Mouse (Mus musculus) heart, adult 11 months (tissue): ENCODE measurements around the gene Rbmxl2.

ENCODE experiments used
- DNase-seq: peaks from one replicate; pipeline ENCODE4 v3.0.0; 2022

The Rbmxl2 gene

DNA sequence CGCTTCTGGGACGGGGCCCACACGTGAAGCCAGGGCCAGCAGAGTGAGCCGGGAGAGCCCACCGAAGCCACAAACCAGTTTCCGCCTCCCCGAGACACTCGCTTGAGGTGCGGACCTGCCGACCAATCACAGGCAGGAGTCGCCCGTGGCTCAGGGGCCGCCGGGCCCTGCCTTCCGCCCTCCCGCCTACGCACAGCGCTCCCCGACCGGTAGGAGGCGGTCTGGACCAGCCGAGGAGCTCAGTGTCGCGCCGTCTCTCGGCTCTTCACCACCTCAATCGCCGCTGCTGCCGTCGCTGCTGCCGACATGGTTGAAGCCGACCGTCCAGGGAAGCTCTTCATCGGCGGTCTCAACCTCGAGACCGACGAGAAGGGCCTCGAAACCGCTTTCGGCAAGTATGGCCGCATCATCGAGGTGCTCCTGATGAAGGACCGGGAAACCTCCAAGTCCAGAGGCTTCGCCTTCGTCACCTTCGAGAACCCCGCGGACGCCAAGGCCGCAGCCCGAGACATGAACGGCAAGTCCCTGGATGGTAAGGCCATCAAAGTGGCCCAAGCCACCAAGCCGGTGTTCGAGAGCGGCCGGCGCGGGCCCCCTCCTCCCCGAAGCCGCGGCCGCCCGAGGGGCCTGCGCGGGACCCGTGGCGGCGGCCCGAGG lies at the start of gene Rbmxl2:
Gene Rbmxl2 (plus strand): TSS at position 242 of the 657 bp plus-strand sequence.
- no peak for DNase-seq

DNA sequence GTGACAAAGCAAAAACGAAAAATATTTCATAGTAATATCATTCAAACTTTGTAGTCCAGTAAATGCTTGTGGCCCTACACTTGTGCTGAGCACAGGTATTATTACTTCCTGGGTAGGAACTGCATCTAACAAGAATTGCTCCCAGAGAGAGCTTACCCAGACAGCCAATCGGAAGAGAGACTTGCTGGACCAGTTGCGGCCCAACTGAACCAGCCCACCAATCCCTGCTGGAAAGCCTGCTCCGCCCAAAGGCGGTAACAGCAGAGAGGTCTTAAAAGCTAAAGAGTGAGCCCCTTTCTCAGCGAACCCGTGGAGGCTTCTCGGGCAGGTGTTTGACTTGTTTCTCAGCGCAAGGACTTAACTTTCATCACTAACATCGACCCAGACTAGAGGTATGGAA lies 42.6 kb upstream of the Rbmxl2 start, which contains the start of gene Nlrp14:
Gene Nlrp14 (plus strand): TSS at position 301 of the 400 bp plus-strand sequence.
- no peak for DNase-seq

DNA sequence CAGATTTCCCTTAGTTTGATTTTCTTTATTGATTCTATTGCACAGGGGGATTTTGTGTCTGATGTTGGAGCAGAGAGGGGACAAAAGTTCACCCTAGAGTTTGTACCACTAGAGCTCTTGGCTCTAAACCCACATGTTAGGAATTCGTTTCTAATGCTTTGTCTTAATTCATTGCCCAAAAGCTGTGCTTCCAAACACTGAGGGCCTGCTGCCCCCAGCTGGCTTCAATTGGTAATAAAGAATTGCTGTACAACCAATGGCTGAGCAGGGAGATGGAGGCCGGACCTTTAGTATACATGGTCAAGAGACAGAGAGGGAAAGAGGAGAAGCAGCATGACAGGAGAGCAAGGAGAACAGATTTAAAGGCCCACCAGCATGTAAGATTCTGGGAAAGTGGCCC lies 28.8 kb upstream of the Rbmxl2 start:
- DNase-seq, result no peak

DNA sequence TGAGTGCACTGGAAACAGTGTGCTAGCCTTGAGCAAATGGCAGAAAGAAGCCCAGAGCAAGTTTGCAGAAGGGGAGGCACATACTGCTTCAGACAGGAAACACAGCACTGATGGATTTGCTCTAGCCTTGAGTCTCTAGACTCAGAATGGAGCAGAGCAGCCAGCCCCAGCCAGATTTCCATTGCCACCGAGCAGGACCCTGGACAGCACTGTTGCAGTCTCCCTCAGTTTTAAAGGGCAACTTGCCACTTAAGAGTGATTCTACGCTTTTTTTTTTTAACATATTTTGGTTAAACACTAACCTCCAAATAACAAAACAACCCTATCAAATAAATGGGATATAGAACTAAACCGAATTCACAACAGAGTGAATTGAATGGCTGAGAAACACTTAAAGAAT lies 7.4 kb upstream of the Rbmxl2 start:
- DNase-seq, result no peak

DNA sequence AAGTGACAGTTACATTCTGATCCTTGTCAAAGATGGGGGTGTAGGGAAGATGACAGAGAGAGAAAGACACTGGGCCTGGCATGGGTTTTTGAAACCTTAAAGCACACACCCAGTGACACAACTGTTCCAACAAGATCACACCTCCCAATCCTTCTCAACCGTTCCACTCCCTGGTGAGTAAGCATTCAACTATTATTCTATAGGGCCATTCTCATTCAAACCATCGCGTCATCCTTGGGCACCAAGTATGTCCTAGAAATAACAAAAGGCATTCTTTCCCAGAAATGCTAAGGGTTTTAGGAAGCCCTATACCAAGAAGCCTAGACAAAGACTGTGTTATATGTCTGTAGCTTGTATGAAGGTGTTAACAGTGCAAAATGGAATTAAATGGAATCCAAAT lies 1.4 kb upstream of the Rbmxl2 start:
- no peak for DNase-seq

DNA sequence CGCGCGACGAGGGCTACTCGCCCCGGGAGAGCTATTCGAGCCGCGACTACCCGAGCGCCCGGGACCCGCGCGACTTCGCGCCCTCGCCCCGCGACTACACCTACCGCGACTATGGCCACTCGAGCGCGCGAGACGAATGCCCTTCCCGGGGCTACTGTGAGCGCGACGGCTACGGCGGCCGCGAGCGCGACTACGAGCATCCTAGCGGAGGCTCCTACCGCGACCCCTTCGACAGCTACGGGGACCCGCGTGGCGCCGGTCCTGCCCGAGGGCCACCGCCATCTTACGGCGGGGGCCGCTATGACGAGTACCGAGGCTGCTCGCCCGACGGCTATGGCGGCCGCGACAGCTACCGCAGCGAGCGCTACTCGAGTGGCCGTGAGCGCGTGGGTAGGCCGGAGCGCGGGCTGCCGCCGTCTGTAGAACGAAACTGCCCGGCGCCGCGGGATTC lies 906 bp downstream of the Rbmxl2 start:
- DNase-seq, result no peak

DNA sequence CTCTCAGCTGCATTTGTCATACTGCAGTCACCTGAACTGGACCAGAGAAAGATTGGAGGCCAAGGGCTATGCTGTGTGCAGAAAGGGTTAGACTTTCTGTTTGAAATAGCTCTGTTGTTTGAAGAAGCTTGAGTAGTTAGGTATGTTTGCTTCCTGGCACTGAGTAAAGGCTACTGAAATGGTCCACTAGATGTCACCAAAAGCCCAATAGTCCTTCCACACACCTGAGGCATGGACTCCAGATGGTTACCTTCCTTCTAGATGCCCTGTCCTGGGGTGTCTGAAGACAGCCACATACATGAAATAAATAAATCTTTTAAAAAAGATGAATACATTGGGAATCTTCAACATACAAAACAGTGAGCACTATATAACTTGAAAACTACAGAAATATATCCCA lies 6.5 kb downstream of the Rbmxl2 start:
- DNase-seq, result no peak

DNA sequence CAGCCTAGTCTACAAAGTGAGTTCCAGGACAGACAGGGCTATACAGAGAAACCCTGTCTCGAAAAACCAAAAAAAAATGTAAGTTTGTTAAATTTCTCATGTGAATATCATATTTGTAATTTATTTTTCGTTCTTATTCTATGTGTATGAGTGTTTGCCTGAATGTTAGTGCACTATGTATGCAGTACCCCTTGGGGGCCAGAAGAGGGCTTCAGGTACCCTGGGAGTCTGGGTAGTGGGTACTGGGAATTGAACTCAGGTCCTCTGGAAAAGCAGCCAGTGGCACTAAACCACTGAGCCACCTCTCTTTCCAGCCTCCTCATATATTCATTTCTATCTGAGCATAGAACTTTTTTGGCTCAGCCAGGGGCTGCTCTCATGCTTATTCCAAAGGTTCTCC lies 7.6 kb downstream of the Rbmxl2 start:
- DNase-seq, result no peak

DNA sequence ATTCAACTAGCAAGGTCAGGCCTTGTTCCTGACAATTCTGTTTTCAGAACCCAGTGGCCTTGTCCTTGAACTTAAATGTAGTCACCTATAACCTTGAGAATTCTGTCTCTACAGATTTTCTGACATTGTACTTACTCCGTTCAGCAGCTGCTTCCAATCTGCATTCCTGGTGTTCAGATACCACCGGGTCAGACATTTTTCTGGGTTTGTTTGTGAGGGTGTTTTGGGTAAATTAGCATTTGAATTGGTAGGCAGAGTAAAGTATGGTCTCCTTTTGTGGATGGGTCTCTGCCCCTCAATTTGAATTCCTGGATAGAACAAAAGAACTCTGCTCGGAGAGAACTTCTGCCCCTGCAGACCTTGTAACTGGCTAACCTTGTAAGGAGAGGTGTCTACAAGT lies 27.6 kb downstream of the Rbmxl2 start:
- no peak for DNase-seq

DNA sequence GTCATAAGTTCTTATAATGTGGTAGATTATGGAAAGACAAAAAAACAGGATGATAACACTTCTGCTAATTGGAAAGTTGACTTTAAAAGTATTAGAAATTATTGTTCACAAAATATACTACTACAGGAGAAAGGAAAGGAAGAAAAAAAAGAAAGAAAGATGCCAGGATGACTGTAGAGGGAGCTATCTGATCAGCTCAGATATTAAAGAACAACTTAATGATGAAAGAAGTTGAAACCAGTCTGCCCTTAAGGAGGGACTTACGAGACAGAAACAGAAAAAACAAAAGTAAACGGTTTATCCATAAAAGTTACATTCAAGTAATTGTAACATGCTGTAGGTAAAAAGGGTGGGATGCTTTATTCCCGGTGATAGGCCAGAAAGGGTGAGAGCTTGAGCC lies 28.3 kb downstream of the Rbmxl2 start:
- no peak for DNase-seq

DNA sequence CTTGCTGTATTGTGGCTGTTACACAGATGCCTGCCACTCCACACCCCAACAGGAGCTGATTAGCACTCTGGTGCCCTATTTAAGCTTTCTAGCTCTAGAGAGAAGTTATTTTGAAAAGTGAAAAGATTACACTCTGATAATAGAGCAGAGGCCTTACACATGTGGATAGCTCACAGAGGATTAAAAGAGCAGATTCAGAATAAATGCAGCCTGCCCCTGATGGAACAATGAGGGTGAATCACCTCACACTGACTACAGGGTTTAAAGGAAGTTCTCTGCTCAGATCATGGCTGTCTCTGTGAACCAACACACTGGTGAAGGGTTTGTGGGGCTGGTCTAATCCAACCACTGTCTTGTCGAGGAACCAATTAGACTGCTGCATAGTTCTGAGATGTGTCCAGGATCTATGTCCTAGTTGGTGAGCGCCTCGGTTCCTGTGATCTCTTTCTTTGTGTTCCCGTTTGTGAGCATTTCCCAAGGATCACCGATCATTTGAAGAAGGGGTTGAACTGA lies 32.2 kb downstream of the Rbmxl2 start:
- DNase-seq, result peak; percentile 67

DNA sequence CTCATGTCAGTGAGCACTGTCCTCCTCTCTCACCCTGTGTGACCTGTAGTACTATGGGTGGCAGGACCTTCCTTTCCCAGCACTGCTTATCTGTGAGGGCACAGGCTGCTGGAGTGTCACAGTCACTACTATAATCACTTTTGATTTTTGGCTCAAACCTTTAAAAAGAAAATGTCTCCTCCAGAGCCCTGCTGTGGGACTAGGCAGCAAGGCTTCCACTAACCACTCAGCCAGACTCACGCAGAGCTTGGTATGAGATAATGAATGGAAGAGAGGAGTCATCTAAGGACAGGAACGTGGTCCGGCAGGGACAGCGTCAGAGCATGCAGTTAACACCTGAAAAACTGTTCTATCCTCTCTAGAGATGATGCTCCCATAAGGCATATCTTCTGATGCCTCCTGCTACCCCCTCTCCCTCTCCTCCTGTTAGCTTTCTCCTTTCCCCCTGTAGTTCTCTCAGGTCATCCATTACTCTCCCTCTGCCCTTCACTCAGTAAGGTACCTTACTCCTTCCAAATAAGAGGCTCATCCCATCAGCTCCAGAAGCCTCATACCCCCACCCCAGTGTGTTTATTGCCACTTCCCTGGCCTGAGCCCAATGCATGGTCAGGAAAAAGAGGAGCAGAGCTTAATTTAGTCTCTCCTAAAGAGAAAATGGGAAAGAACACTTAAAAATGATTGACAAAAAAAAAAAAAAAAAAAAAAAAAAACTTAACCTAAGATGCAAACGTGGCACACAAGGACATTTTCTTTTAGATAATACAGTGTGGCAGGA lies 41.2 kb downstream of the Rbmxl2 start:
- peak; percentile 73 for DNase-seq

DNA sequence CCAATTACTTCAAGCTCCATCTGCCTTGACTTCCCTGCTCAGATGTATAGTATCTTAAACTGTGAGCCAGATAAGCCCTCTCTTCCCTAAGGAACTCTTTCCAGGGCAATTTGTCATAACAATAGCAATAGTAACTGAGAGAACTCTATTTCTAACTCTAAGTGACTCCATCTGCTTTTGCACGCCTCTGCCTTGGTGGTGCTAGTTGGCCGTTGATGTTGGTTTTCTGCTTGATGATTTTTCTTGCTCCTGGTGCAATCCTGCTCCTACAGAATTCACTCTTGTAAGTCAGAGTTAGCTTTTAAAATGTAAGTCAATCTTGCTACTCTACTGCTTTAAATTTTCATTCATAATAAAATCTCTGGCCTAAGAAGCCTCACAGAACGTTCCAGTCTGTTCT lies 44.1 kb downstream of the Rbmxl2 start:
- DNase-seq, result no peak

DNA sequence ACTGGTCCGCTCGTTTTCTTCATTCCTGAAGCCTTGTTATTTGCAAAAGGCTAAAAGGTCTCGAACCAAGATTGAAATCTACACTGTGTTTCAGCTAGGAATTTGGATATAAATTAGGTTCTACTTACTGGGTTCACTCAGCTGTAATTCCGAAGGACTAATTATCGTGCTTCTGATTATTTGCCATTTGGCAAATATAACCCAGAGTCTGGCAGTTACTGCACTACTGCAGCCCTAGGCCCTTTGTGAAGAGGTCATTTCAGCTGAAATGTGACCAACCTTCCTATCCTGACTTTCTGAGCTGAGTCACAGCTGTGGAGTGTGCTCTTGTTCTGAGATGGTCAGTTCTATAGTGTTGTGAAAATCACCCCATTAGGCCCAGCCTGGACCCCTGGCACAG lies 50.7 kb downstream of the Rbmxl2 start:
- DNase-seq, result peak; percentile 55
